Mouse (Mus musculus): ENCODE data around the gene Lmntd1.

- TF ChIP-seq CTCF (IDR thresholded peaks at IDR 0.05; ENCODE audit: low read depth, low read length) (no peak), POLR2A (IDR thresholded peaks at IDR 0.05; ENCODE audit: borderline replicate concordance, low read depth, low read length) (no peak)
These were observed 224.2 kb downstream of the Lmntd1 start for GRCm38 (mm10) chr6:145389904-145390303.
